Mouse (Mus musculus) lung, embryonic 16.5 days (tissue): ENCODE data around the gene Uchl1. TPM values are rescaled to one million over a fixed set of nuclear protein-coding genes. Genes with fewer than 3 reads are reported as not detected.

Experiments
- ATAC-seq: fragments of 200-750 bp; cut with Nextera tagmentation; 2 replicates; pipeline ENCODE4 v1.8.0; 2017; ENCODE audit warnings: low read depth, mild to moderate bottlenecking, moderate library complexity
- H3K27ac ChIP-seq: fragments of 300-500 bp; sonication (generic); 2 replicates; pipeline ENCODE4 v1.5.1; 2014; ENCODE audit warnings: mild to moderate bottlenecking, control low read depth, low read length
- H3K27me3 ChIP-seq: fragments of 300-500 bp; sonication (generic); 2 replicates; pipeline ENCODE4 v1.6.1; 2014; ENCODE audit warnings: low read depth, low read length, mixed read lengths; ENCODE audit not compliant: control insufficient read depth, insufficient read depth
- H3K36me3 ChIP-seq: fragments of 300-500 bp; sonication (generic); 2 replicates; pipeline ENCODE4 v1.6.1; 2014; ENCODE audit warnings: low read length; ENCODE audit not compliant: control insufficient read depth, insufficient read depth
- H3K4me1 ChIP-seq: fragments of 300-500 bp; sonication (generic); replicated peaks from 2 replicates; pipeline ENCODE4 v1.6.1; 2014; ENCODE audit warnings: low read length, mixed read lengths; ENCODE audit not compliant: control insufficient read depth, insufficient read depth
- H3K4me2 ChIP-seq: fragments of 300-500 bp; sonication (generic); 2 replicates; pipeline ENCODE4 v1.6.1; 2014; ENCODE audit warnings: low read depth, low read length, control low read depth
- H3K4me3 ChIP-seq: fragments of 300-500 bp; sonication (generic); 2 replicates; pipeline ENCODE4 v1.5.1; 2014; ENCODE audit warnings: mild to moderate bottlenecking, low read length, control low read depth
- H3K9ac ChIP-seq: fragments of 300-500 bp; sonication (generic); 2 replicates; pipeline ENCODE4 v1.6.1; 2014; ENCODE audit warnings: low read length, control low read depth
- H3K9me3 ChIP-seq: fragments of 300-500 bp; sonication (generic); 2 replicates; pipeline ENCODE4 v1.6.1; 2016; ENCODE audit warnings: low read length; ENCODE audit not compliant: control insufficient read depth
- whole genome bisulfite sequencing: fragments of 180-500 bp; shearing (Covaris S2); extraction: QIAGEN DNeasy Blood & Tissue Kit; methylation state at CpG from one replicate; pipeline ENCODE4 v1.1.7; 2014; 5-methylcytosine and 5-hydroxymethylcytosine counted together
- polyA plus RNA-seq: library from polyadenylated mRNA; unstranded; fragments of >200 nt; fragmentation: Nextera tagmentation; extraction: Ambion mirVana; gene quantifications from 2 replicates; pipeline ENCODE4 v1.2.1, GENCODE M21; 2015

Gene Uchl1
- polyA plus RNA-seq, 1 experiment from 2014 or later, result 59.2 TPM

DNA sequence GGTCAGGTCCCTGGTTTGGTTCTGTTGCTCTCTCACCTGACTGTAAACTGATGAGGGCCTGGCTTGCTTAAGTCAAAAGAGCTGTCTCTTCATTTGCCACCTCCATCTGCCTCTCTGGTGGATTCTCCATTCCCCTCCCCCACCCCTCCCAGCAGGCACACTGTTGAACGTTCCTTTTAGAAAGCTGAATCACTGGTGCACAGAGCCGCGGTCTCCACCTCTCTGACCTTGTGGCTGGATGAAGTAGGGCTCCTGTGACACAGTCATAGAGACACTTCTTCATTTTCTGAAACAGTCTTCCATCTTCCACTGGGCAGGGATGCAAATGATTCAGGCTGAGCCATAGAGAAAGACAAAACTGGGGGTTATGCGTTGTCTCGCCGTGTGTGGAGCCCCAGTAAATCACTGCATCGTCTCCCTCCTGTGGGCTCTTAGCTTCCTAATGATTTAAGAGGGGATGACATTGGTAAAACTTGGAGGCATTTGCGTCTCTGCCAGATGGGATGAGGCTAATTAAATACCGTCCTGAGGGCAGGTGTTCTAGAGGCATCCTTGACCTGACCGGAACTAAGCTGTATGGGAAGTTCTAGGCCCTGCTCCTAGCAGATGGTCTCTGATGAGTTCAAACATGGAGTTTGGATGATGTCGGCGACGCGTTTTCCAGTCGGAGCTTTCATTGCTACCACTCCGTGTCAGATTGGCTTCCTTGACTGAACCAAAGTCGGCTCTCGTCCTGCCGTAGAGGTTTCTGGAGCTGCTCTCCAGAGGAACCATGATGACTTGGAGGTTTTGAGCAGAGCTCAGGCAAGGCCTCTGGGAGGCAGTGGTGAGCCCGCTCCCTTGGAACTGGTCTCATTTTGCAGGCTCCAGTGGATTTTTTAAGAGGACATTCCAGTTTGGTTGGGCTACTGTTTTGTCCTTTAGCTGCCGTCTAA, 1.8 kb downstream of the Uchl1 start:
- Histone ChIP-seq H3K4me1 (peaks cover 12% of the 10 kb centered on the region), H3K9me3 (no peaks in the 10 kb centered on the region), H3K4me3 (no peak overlapping the region), H3K27me3 (peaks cover 34% of the 10 kb centered on the region), H3K9ac (no peak overlapping the region), H3K36me3 (no peaks in the 10 kb centered on the region), H3K27ac (no peak overlapping the region), H3K4me2 (no peak overlapping the region)
- ATAC-seq, result no peak
- 73% methylated on average over 21 of the region's 21 CpGs for WGBS

DNA sequence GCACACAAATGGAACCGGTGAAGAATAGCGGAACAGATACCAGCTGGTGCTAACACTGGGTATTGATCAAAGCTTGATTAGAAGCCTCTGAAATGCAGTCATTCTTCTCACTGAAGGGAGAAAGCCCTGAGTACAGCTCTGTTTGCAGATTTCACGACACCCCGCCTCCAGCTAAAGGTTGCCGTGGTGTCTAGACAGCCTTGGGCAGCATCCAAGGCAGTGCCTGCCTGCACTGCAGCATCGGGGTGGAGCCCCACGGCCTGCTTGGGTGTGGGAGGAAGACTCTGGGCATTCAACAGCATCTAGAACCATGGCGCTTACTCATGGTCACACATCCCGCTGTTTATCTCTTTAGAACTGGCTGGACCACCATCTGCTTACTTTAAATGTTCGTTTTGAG, 3.3 kb downstream of the Uchl1 start:
- Histone ChIP-seq H3K9me3 (no peaks in the 10 kb centered on the region), H3K9ac (no peak overlapping the region), H3K4me3 (no peak overlapping the region), H3K36me3 (no peaks in the 10 kb centered on the region), H3K4me2 (no peak overlapping the region), H3K4me1 (peaks cover 12% of the 10 kb centered on the region), H3K27me3 (peaks cover 34% of the 10 kb centered on the region), H3K27ac (no peak overlapping the region)
- no peak for ATAC-seq
- 53% methylated on average over 10 of the region's 10 CpGs for WGBS

DNA sequence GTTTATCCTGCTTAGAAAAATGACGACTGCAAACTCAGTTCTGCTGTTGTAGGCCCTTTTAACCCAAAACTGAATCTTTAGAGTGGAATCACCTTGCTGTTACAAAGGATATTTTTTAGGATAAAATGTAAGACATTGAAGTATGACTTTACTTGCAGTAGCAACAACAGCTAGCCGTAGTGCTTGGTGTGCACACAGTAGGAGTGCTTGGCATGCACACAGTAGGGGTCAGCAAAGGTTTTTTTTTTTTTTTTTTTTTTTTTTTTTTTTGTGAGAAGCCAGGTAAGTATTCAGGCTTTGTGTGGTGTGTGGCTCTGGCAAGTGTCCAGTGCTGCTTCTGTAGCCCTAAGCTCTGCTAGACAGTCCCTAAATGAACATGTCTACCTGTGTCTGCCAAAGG, 10.0 kb downstream of the Uchl1 start:
- H3K9me3 ChIP-seq, result no peaks in the 10 kb centered on the region
- no peak overlapping the region for H3K27ac ChIP-seq
- H3K4me3 ChIP-seq, result no peak overlapping the region
- 76% methylated on average over 2 of the region's 2 CpGs for WGBS
- ATAC-seq, result no peak
- H3K36me3 ChIP-seq, result no peaks in the 10 kb centered on the region
- H3K27me3 ChIP-seq, result no peaks in the 10 kb centered on the region
- H3K4me1 ChIP-seq, result no peaks in the 10 kb centered on the region
- no peak overlapping the region for H3K9ac ChIP-seq
- H3K4me2 ChIP-seq, result no peak overlapping the region

DNA sequence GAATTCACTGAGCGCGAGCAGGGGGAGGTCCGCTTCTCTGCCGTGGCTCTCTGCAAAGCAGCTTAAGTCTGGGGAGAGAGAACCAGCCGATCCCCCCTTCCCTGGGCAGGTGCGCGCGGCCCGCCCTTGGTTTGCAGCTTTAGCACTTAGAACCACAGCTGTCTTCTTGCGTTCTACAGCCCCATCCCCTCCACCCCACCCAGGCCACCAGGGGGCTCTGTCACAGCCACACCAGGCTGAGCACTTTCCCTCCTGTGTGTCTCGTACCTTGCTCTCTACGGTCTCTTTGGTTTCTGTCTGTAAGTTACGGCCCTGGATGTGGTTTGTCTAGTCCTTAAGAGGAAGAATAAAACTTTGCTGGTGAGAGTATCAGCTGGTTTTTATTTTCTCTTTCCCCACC, 11.0 kb downstream of the Uchl1 start:
- Histone ChIP-seq H3K4me1 (no peaks in the 10 kb centered on the region), H3K27ac (no peak overlapping the region), H3K4me3 (no peak overlapping the region), H3K27me3 (no peaks in the 10 kb centered on the region), H3K4me2 (no peak overlapping the region), H3K9me3 (no peaks in the 10 kb centered on the region), H3K9ac (no peak overlapping the region), H3K36me3 (no peaks in the 10 kb centered on the region)
- ATAC-seq, result no peak
- 85% methylated on average over 13 of the region's 13 CpGs for WGBS

DNA sequence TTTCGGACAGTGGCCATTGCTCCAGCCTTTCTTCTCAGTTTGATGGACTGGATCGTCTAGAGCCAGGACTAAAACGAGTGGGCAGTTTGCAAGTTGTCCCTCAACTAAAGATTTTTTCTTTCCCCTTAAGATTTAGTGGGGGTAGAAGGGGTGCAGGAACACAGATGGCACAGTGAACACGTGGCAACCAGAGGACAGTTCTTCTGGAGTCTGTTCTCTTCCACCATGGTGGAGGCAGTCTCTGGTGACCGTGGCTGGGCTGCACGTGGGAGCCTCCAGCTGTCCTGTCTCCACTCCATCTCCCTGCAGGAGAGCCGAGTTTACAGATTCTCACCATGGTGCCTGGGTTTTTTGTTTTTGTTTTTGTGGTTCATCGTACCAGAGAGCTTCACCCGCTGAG, 11.8 kb downstream of the Uchl1 start:
- H3K9ac ChIP-seq, result no peak overlapping the region
- no peak for ATAC-seq
- no peaks in the 10 kb centered on the region for H3K36me3 ChIP-seq

DNA sequence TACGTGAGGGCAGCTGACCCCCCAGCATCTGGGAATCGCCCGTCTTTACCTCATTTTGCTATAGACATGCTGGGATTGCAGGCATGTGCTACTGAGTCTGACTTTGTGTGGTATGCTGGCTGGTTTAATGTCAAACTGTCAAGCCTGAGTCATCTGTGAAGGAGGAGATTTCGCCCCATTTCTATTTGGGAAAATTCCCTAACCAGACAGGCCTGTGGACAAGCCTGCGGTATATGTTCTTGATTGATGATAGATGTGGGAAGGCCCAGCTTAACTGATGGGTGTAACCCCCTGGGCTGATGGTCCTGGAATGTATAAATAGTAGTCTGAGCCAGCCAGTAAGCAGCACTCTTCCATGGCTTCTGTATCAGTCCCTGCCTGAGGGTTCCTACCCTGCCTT, 12.4 kb downstream of the Uchl1 start:
- H3K27me3 ChIP-seq, result no peaks in the 10 kb centered on the region
- no peaks in the 10 kb centered on the region for H3K9me3 ChIP-seq
- H3K36me3 ChIP-seq, result no peaks in the 10 kb centered on the region
- 88% methylated on average over 5 of the region's 5 CpGs for WGBS
- H3K9ac ChIP-seq, result no peak overlapping the region
- H3K4me2 ChIP-seq, result no peak overlapping the region
- H3K27ac ChIP-seq, result no peak overlapping the region
- H3K4me1 ChIP-seq, result no peaks in the 10 kb centered on the region
- ATAC-seq, result no peak
- no peak overlapping the region for H3K4me3 ChIP-seq

More for the DNA sequence above, 11.8 kb downstream of the Uchl1 start:
- Histone ChIP-seq H3K27ac (no peak overlapping the region), H3K4me2 (no peak overlapping the region), H3K9me3 (no peaks in the 10 kb centered on the region), H3K4me1 (no peaks in the 10 kb centered on the region), H3K4me3 (no peak overlapping the region), H3K27me3 (no peaks in the 10 kb centered on the region)
- WGBS, result 74% methylated on average over 9 of the region's 9 CpGs

DNA sequence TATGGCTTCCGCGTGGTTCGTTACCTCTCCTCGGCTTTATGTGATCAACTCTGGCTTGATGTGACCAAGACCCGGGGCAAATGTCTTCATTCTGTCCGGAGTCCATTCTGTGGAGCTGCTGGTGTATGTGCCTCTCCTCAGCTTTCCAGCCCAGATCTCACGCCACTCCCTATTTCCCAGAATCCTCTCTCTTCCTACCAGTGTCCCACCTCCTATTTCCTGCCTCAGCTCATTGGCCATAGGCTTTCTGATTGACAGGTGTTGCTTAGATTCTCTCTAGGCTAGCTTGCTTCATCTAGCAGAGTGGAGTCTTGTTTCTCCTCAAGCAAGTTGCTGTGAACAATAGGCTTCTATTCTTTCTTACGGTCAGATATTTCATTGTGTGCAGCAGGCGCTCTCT, 13.9 kb downstream of the Uchl1 start:
- ATAC-seq, result 0 out of 2 replicates have a peak, but pooled peaks have one; percentile 23
- H3K4me3 ChIP-seq, result no peak overlapping the region
- 82% methylated on average over 9 of the region's 9 CpGs for WGBS

DNA sequence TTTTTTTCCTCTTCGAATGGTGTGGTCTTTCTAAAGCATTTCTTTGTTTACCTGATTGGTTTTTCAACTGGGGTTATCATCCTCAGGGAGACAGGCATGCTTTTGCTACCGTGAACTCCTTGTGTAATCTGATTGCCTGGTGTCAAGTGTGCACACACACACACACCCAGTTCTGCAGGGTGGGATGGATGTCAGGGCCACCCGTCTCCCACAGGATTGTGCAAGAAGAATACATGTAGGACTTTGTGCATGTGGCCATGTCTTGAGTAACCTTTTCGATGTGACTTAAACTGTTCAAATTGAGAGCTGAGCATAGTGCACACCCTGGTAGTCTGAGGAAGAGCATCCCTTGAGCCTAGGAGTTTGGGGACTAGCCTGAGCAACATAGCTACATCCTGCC, 17.3 kb downstream of the Uchl1 start:
- Histone ChIP-seq H3K27ac (no peak overlapping the region), H3K4me3 (no peak overlapping the region), H3K4me1 (no peaks in the 10 kb centered on the region), H3K4me2 (no peak overlapping the region), H3K36me3 (no peaks in the 10 kb centered on the region), H3K9me3 (no peaks in the 10 kb centered on the region), H3K27me3 (no peaks in the 10 kb centered on the region), H3K9ac (no peak overlapping the region)
- ATAC-seq, result no peak
- WGBS, result 63% methylated on average over 4 of the region's 4 CpGs

More for the DNA sequence above, 13.9 kb downstream of the Uchl1 start:
- Histone ChIP-seq H3K4me2 (peak overlapping the region; percentile 7; the same call in 1 of the 2 replicates), H3K27ac (no peak overlapping the region), H3K36me3 (no peaks in the 10 kb centered on the region), H3K27me3 (no peaks in the 10 kb centered on the region), H3K9ac (no peak overlapping the region), H3K9me3 (no peaks in the 10 kb centered on the region), H3K4me1 (no peaks in the 10 kb centered on the region)

DNA sequence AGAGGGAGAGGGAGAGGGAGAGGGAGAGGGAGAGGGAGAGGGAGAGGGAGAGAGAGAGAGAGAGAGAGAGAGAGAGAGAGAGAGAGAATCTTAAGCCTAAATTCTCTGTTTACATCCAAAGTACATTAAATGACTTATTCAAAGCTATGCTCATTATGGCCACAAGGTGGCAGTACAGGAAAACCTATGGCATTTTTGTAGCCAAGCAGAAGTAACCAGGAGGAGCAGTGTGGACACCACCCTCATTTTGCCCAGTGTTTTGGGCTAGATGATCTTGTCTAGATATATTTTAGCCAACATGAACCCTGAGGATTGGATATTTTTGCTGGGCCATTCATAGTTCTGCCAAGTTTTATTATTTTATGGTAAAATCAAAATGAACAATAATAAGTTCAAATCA, 21.2 kb downstream of the Uchl1 start:
- H3K9ac ChIP-seq, result no peak overlapping the region
- H3K9me3 ChIP-seq, result no peaks in the 10 kb centered on the region
- no peaks in the 10 kb centered on the region for H3K36me3 ChIP-seq
- H3K4me3 ChIP-seq, result no peak overlapping the region
- H3K27me3 ChIP-seq, result no peaks in the 10 kb centered on the region
- H3K27ac ChIP-seq, result no peak overlapping the region
- no peak for ATAC-seq
- H3K4me2 ChIP-seq, result no peak overlapping the region
- H3K4me1 ChIP-seq, result no peaks in the 10 kb centered on the region
